Mouse (Mus musculus): ENCODE results near the gene Abca1.

Abca1 gene

GRCm38 (mm10) chr4:53149644-53150043 is 10.1 kb downstream of the Abca1 start:
- DNase-seq (ENCODE audit: low spot score in 2 of 2): no peak

- DNase-seq (ENCODE audit: low spot score in 2 of 2): no peak
These were observed 10.9 kb downstream of the Abca1 start for GRCm38 (mm10) chr4:53148817-53149216.

DNA sequence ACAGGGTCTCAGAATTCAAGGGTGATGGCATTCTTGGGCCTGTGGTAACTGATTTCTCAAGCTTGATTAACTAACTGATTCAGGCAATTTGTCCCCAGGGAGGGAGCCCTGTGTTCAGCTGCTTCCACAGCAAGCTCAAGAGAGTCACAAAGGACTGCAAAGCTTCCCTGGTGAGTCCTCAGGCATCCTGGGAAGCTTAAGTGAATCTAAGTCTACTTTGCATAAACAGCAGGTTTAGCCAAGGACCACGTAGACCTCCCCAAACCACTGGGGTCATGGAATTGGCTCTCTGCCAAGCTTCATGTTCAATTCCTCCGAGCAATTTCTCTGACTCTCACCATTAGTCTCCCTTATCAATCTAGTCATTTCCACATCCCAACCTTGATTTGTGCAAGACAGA is 12.2 kb downstream of the Abca1 start:
- DNase-seq (ENCODE audit: low spot score in 2 of 2): no peak

DNA sequence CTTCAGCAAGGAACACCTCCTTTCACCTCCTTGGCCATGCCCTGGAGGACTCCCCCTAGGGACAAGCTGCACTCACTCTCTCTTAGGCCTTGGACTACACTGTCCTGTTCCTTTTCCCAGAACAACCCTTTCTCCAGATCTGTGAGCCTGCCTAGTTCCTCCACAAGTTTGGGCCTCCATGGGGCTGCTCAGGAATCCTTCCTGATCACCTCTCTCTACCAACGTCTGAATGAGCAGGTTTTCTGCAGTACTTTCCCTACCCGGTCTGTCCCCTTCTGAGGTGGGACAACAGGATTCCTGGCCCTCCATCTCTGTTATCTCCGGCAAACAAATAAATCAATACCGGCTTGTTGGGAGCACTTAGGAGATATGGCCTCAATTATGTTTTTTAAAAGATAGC is 12.6 kb downstream of the Abca1 start:
- DNase-seq (ENCODE audit: low spot score in 2 of 2): no peak

DNA sequence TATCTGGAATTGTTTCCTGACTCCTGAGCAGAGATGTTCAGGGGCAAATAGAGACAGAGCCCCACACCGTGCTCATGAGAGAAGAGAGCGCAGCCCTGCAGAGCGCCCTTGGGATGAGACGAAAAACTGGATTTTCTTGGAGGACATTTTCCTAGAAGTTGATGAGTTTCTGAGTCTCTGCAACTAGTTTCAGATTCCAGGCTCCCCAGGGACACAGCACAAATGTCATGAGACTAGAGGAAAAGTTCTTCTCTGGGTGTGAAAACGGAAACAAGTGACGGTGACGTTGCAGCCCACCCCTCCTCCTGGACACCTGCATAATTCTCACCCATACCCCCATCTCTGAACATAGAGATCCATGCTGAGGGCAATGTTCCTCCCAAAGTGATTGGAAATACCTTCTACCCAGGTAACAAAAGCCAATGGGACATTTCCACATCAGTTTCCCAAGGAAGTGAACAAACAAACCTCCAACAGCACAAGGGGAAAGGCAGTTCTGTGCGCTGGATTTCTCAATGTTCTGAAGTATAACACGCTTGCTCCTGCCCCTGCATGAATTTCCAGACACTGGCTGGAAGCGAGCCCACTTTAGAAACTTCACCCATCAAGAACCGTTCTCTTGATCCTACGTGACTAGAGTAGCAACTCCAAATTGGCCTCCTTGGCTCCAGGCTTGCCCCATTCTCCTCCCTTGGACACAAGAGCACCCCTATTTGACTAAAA is 13.3 kb downstream of the Abca1 start:
- DNase-seq (ENCODE audit: low spot score in 2 of 2): no peak

DNA sequence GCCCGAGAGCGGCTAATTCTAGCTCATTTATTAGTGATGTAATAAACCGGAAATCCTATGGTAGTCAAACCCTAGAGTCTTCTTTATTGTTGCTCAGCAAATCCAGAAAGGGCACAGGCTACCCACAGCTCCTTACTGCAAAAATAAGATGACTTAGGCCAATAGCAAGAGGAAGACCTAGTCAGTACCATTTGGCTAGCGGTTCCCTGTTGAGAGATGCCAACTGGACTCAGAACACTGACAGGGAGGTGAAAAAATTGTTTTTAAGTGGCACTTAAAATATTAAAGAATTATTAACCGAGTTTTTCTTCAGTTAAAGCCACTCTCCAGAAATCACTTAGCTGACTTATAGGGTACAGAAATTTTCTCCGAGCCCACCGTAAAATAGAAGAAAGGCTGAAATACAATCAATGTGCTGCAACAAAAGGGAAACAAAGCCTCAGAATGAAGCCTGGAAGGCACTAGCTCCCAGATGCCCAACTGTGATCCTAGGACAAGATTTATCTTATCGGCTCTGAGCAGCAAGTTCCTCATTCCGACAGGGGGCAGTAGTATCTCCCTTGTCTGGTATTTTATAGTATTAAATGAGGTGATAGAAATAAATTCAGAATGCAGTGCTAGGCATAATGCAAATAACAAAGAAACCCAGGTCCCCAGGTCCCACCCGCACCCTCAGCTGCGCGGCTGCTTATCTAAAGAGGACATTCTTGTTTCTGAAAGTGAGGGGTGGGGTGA is 14.1 kb downstream of the Abca1 start:
- DNase-seq (ENCODE audit: low spot score in 2 of 2): no peak

GRCm38 (mm10) chr4:53144571-53144970 is 15.1 kb downstream of the Abca1 start:
- DNase-seq (ENCODE audit: low spot score in 2 of 2): no peak

DNA sequence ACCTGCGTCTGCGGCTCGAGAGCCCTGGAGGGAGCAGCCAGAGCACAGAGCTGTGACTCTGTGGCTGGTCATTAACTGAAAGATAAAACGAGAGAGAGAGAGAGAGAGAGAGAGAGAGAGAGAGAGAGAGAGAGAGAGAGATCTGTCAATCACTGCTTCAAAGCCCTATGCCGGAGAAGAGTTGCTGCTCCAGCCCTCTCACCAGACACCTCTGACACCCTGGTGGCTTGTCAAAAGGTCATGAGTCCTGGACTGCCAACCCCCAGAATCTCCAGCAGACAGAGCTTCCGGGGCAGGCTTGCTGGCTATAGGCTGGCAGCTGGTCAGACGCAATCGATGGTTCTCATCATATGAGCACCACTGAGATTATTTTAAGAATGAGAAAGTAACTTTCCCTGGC is 15.7 kb downstream of the Abca1 start:
- DNase-seq (ENCODE audit: low spot score in 2 of 2): no peak

DNA sequence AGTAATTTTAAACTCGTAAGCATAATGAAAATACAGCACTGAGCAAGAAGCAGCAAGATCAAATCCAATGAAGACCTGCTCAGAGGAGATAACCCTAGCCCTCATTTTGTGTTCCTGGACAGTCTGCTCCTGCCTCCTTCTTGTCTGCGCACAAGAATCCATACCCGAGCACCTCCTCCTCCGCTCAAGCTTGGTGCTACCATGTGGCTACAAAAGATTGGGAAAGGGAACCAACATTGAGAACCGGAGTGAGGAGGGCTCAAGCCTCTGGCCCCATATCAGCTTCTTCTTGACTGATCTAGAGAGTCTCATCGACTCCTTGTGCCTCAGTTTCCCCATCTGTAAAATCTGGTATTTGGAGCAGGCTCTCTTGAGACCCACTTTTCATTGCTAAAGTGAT is 19.0 kb downstream of the Abca1 start:
- no peak for DNase-seq (ENCODE audit: low spot score in 2 of 2)

GRCm38 (mm10) chr4:53139495-53139894 is 20.2 kb downstream of the Abca1 start:
- no peak for DNase-seq (ENCODE audit: low spot score in 2 of 2)

GRCm38 (mm10) chr4:53138974-53139373 is 20.7 kb downstream of the Abca1 start:
- DNase-seq (ENCODE audit: low spot score in 2 of 2): no peak

DNA sequence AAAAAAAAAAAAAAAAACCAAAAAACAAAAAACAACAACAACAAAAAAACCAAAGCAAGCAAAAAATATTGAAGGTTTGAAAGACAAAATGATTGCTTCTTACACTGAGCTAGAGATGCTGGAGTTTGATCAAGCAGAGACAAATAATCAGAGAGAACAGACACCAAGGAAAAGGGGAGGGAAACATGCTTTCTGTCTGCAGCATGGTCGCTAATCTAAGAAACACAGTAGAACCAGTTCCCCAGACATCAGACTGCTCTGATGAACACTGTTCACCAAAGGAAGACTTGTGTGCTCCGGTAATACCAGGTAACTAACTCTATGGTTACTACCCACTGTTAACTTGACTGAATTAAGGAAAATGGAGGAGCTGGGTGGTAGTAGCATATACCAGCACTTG is 22.6 kb downstream of the Abca1 start:
- no peak for DNase-seq (ENCODE audit: low spot score in 2 of 2)

DNA sequence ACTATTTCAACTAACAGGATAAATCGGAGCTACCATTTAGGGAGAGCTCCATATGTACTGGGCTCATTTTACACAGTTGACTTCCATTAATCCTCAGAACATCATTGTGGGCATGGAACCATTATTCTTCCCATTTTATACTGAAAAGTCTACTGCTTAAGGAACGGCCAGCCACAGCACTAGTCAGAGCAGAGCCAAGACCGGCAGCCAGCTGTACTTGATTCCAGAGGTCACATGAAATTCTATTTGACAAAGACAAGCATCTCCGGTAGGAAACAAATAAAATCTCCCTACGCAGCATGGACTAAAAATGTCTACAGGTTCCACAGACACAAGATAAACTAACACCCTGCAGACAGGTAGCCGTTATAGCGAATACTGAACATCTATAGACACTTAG is 24.9 kb downstream of the Abca1 start:
- no peak for DNase-seq (ENCODE audit: low spot score in 2 of 2)

GRCm38 (mm10) chr4:53133995-53134394 is 25.7 kb downstream of the Abca1 start:
- no peak for DNase-seq (ENCODE audit: low spot score in 2 of 2)

GRCm38 (mm10) chr4:53131538-53131937 is 28.2 kb downstream of the Abca1 start:
- no peak for DNase-seq (ENCODE audit: low spot score in 2 of 2)

DNA sequence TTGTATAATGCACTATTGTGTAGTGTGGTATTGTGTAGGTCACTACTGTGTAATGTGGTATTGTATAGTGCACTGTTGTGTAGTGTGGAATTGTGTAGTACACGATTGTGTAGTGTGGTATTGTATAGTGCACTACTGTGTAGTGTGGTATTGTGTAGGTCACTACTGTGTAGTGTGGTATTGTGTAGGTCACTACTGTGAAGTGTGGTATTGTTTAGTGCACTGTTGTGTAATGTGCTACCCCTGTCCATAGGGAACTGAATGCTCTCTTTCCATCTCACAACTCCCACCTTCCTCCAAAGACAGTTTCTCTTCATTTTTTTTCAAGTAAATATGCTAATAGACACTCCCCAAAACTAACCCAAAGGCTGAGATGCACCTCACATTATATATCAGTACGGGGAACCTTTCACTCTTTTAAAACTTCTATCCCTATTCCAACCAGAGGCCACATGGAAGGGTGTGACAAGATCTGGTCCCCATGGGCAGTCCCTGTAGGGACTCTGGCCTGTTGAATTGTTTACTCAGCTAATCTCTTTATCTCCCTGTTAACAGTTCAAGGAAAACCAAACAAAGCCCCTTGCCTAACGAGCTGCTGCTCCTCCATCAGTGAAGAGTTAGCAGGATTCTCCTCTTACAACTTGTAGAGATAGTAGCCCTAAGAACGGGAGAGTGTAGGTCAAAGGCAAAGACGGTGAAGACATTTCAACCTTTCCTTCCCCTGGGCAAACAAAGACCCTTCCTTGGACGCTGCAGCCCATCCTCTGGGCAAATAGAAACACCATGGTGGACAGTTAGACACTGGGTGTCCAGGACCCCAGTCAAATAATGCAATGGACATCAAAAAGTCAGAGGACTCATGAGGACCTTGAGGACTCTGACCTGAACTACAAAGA is 28.8 kb downstream of the Abca1 start:
- DNase-seq (ENCODE audit: low spot score in 2 of 2): no peak

GRCm38 (mm10) chr4:53129716-53130301 is 29.9 kb downstream of the Abca1 start:
- no peak for DNase-seq (ENCODE audit: low spot score in 2 of 2)

GRCm38 (mm10) chr4:53127266-53127665 is 32.4 kb downstream of the Abca1 start:
- no peak for DNase-seq (ENCODE audit: low spot score in 2 of 2)

DNA sequence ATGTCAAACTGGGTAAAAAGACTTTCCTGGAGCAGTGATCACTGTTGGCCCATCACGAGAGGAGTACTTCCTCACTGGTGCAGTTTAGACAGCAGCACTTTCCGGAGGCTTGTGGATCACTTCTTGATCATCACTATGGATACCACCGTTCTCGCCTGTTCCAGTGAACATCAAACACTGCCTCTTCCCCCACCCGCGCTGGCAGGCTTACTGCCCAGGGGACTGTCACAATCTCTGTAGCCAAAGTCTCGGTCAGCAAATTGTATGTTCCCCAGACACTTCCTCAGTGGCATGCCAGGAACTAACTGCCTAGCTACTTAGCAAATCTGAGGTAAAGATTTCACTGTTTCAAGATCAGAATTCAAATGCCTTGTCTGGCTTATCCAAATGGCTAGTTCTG is 32.9 kb downstream of the Abca1 start:
- no peak for DNase-seq (ENCODE audit: low spot score in 2 of 2)

DNA sequence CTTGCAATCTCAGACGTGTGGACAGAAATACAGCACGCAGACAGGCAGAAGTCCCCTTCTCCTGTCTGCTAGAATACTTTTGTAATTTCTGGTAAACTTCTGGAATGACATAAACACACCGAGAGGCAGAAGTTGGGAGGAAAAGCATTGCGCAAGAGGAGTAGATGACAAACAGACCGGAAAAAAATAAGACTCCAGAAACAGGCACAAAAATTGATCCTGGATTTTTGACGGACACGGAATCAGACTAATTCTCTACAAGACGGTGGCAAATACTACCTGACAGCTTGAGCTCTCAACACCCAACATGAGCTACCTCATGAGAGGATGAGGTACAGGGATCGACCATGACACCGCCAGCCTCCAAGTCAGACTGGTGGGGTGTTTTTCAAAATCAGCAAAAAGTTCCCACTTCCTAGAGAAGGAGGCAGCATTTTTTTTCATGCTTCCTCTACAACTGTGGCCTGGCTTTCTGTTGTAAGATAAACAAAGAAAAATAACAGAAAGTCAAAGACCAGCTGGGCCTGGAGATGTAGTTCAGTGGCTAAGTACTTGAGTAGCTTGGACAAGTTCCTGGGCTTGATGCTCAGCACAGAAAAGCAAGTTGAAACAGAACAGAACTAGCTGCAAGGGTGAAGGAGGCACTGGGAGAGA is 34.7 kb downstream of the Abca1 start:
- no peak for DNase-seq (ENCODE audit: low spot score in 2 of 2)

DNA sequence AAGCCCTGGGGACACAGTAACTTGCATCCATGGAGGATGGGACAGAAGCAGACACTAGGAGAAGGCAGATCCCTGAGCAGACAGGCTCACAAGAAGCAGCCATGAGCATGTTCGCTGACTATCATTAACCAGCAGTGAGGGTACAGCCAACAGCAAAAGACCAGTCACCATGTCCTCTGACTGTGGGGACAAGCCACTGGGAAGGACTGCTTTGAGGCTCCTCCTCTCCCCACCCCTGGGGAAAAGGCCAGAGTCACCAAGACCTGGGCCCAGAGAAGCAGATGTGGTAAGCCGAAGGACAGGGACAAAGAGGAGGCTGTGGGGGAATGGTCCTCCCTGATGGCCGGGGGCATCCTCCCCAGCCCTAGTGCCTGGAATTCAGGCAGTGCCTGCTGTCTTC is 37.4 kb downstream of the Abca1 start:
- DNase-seq (ENCODE audit: low spot score in 2 of 2): no peak
